Mouse (Mus musculus): Measurements from ENCODE around the gene Svs4. TPM values are rescaled to one million over a fixed set of nuclear protein-coding genes. Genes with fewer than 3 reads are reported as not detected.

Gene Svs4
- not detected in 2 replicates for polyA plus RNA-seq (2015; fragmentation: Nextera tagmentation; extraction: Ambion mirVana)

DNA sequence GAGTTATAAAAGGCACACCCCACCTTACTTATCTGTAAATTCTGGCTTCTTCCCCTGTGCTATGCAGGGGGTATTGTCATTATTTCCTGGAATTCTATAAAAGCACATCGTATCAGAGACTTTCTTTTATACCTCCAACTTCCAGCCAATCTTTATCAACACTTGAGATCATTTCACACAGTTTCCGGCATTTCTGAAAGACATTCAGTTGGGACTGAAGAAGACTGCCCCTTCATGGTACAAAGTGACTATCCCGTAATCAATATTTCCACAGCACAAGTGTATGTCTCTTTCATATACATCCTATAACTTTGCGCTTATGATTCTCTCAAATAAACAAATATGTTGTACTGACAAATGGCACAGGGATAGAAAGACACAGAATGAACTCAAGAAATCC, at the start of gene Svs4:
Gene Svs4, minus strand, starts transcription at position 101 of the 400 bp plus-strand sequence.

DNA sequence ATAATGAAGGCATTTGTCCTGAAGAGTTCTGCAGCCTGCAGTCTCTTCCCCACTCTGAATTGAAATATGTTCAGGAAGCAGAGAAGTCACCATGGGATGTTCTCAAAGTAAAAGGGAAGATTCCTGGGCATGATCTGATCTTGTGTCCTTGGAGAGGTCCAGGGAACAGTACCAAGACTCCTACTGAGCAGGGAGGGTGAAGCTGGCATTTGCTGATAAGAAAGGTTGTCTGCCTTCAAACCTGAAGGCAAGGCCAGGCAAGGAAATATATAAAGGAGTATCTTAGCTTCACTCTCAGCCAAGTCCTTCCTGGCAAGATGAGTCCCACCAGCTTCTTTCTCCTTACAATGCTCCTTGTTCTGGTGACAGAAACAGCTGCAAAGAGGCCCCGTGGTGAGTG, 38.2 kb upstream of the Svs4 start, which contains the start of gene Svs6:
Gene Svs6, plus strand, starts transcription at position 301 of the 400 bp plus-strand sequence.

DNA sequence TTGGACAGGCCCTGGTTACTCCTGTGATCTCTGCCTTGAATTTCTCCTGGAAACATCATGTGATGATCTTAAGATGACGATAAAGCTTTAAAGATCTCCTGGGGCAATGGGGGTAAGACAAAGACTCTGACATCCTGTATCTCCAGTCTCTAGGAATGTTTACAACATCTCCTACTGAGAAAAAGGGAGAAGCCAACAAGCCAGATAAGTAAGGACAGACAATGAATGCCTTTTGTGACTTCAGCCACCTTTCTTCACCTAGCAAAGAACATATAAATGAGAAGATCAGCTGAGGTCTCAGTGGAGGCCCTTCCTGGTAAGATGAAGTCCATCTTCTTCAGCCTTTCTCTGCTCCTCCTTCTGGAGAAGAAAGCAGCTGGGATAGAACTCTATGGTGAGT, 10.7 kb upstream of the Svs4 start, which contains the start of gene Svs3a:
Gene Svs3a, plus strand, starts transcription at position 301 of the 400 bp plus-strand sequence.

GRCm38 (mm10) chr2:164256540-164256939, 21.7 kb downstream of the Svs4 start, which contains the start of gene Svs3b:
TSS of gene Svs3b (minus strand) at chr2:164256640.

GRCm38 (mm10) chr2:164238366-164238765, 39.9 kb downstream of the Svs4 start, which contains the start of gene Svs2:
TSS of gene Svs2 (minus strand) at chr2:164238466.

Other genes with a start within 250 kb of the Svs4 start
- gene Stk4, start 208.1 kb downstream of the Svs4 start, polyA plus RNA-seq (2015; fragmentation: Nextera tagmentation; extraction: Ambion mirVana), result 6.5 and 7.3 TPM in 2 replicates
- 22.0 and 24.2 TPM in 2 replicates for gene Tomm34, start 207.3 kb downstream of the Svs4 start, polyA plus RNA-seq (2015; fragmentation: Nextera tagmentation; extraction: Ambion mirVana)
- gene Kcns1, start 107.3 kb downstream of the Svs4 start, polyA plus RNA-seq (2015; fragmentation: Nextera tagmentation; extraction: Ambion mirVana), result 0.12 TPM in 1 of 2 replicates, not detected in the other
- gene Wfdc5, start 95.7 kb downstream of the Svs4 start, polyA plus RNA-seq (2015; fragmentation: Nextera tagmentation; extraction: Ambion mirVana), result 1.2 TPM in 1 of 2 replicates, not detected in the other
- 0.29 TPM in 1 of 2 replicates, not detected in the other for gene Wfdc12, start 87.9 kb downstream of the Svs4 start, polyA plus RNA-seq (2015; fragmentation: Nextera tagmentation; extraction: Ambion mirVana)
- not detected in 2 replicates for gene Wfdc15a, start 78.3 kb downstream of the Svs4 start, polyA plus RNA-seq (2015; fragmentation: Nextera tagmentation; extraction: Ambion mirVana)
- gene Wfdc15b, start 56.8 kb downstream of the Svs4 start, polyA plus RNA-seq (2015; fragmentation: Nextera tagmentation; extraction: Ambion mirVana), result not detected in 2 replicates
- not detected in 2 replicates for gene Svs2, start 40.0 kb downstream of the Svs4 start, polyA plus RNA-seq (2015; fragmentation: Nextera tagmentation; extraction: Ambion mirVana)
- not detected in 2 replicates for gene Svs3b, start 21.8 kb downstream of the Svs4 start, polyA plus RNA-seq (2015; fragmentation: Nextera tagmentation; extraction: Ambion mirVana)
- gene Svs3a, start 10.8 kb upstream of the Svs4 start, polyA plus RNA-seq (2015; fragmentation: Nextera tagmentation; extraction: Ambion mirVana), result not detected in 2 replicates
- not detected in 2 replicates for gene Svs6, start 38.3 kb upstream of the Svs4 start, polyA plus RNA-seq (2015; fragmentation: Nextera tagmentation; extraction: Ambion mirVana)
- gene Svs5, start 54.3 kb upstream of the Svs4 start, polyA plus RNA-seq (2015; fragmentation: Nextera tagmentation; extraction: Ambion mirVana), result not detected in 2 replicates
- gene Slpi, start 110.6 kb upstream of the Svs4 start, polyA plus RNA-seq (2015; fragmentation: Nextera tagmentation; extraction: Ambion mirVana), result 0.78 and 1.5 TPM in 2 replicates
- 0.07 and 0.08 TPM in 2 replicates for gene Rbpjl, start 124.7 kb upstream of the Svs4 start, polyA plus RNA-seq (2015; fragmentation: Nextera tagmentation; extraction: Ambion mirVana)
- 2.3 and 2.8 TPM in 2 replicates for gene Matn4, start 126.7 kb upstream of the Svs4 start, polyA plus RNA-seq (2015; fragmentation: Nextera tagmentation; extraction: Ambion mirVana)
- 51.3 and 53.3 TPM in 2 replicates for gene Sdc4, start 165.4 kb upstream of the Svs4 start, polyA plus RNA-seq (2015; fragmentation: Nextera tagmentation; extraction: Ambion mirVana)
- 33.6 and 35.7 TPM in 2 replicates for gene Sys1, start 178.5 kb upstream of the Svs4 start, polyA plus RNA-seq (2015; fragmentation: Nextera tagmentation; extraction: Ambion mirVana)
- gene Gm20458, start 182.5 kb upstream of the Svs4 start, polyA plus RNA-seq (2015; fragmentation: Nextera tagmentation; extraction: Ambion mirVana), result 12.3 and 14.5 TPM in 2 replicates
- gene Trp53tg5, start 195.3 kb upstream of the Svs4 start, polyA plus RNA-seq (2015; fragmentation: Nextera tagmentation; extraction: Ambion mirVana), result not detected in 2 replicates
- 9.8 and 10.2 TPM in 2 replicates for gene Dbndd2, start 207.6 kb upstream of the Svs4 start, polyA plus RNA-seq (2015; fragmentation: Nextera tagmentation; extraction: Ambion mirVana)
- 36.4 and 37.9 TPM in 2 replicates for gene Pigt, start 219.1 kb upstream of the Svs4 start, polyA plus RNA-seq (2015; fragmentation: Nextera tagmentation; extraction: Ambion mirVana)

Measured in skeletal muscle tissue, postnatal 0 days (tissue).